Mouse (Mus musculus): ENCODE data around the gene Naglu. TPM values are rescaled to one million over a fixed set of nuclear protein-coding genes. Genes with fewer than 3 reads are reported as not detected.
"Not testable (repeated sequence)": the region's sequence is repeated elsewhere in the genome, so short reads cannot be mapped to it uniquely, and the experiment has no call there.

Naglu gene
- polyA plus RNA-seq, 1 experiment from 2014 or later: 7.0 TPM

- WGBS (ENCODE audit: insufficient replicate concordance): 83% methylated on average over 2 of the region's 2 CpGs
- H3K27ac ChIP-seq: no peak overlapping the region
- no peak overlapping the region for H3K4me2 ChIP-seq
These were observed 45.8 kb downstream of the Naglu start for GRCm38 (mm10) chr11:101115564-101115963.

GRCm38 (mm10) chr11:101118105-101118504 is 48.3 kb downstream of the Naglu start:
- peak overlapping the region; percentile 92 for H3K9ac ChIP-seq
- peak overlapping the region; percentile 94 for H3K27ac ChIP-seq
- H3K4me1 ChIP-seq: peaks cover 48% of the 10 kb centered on the region
- peak overlapping the region; percentile 96 for H3K4me2 ChIP-seq
- no peak for ATAC-seq
- H3K27me3 ChIP-seq (replicated peaks): no peaks in the 10 kb centered on the region
- H3K9me3 ChIP-seq (replicated peaks): peaks cover 4% of the 10 kb centered on the region; the same call in 1 of the 2 replicates
- peak overlapping the region; percentile 83 for H3K4me3 ChIP-seq
- peaks cover 51% of the 10 kb centered on the region for H3K36me3 ChIP-seq
- WGBS (ENCODE audit: insufficient replicate concordance): 19% methylated on average over 4 of the region's 4 CpGs

More at GRCm38 (mm10) chr11:101115564-101115963, 45.8 kb downstream of the Naglu start:
- no peak for ATAC-seq
- Histone ChIP-seq H3K9me3 (replicated peaks) (peaks cover 7% of the 10 kb centered on the region; the same call in 1 of the 2 replicates), H3K36me3 (peaks cover 49% of the 10 kb centered on the region), H3K27me3 (replicated peaks) (no peaks in the 10 kb centered on the region), H3K4me3 (no peak overlapping the region), H3K4me1 (peaks cover 35% of the 10 kb centered on the region), H3K9ac (no peak overlapping the region)

- Histone ChIP-seq H3K4me2 (peak overlapping the region; percentile 96), H3K27ac (peak overlapping the region; percentile 94), H3K27me3 (replicated peaks) (no peaks in the 10 kb centered on the region), H3K9ac (peak overlapping the region; percentile 92), H3K9me3 (replicated peaks) (no peaks in the 10 kb centered on the region), H3K4me3 (peak overlapping the region; percentile 83), H3K4me1 (peaks cover 48% of the 10 kb centered on the region), H3K36me3 (peaks cover 51% of the 10 kb centered on the region)
- under 1% methylated on average over 37 of the region's 39 CpGs for WGBS (ENCODE audit: insufficient replicate concordance)
- peak; percentile 73 for ATAC-seq
These were observed 49.4 kb downstream of the Naglu start for GRCm38 (mm10) chr11:101119131-101119760.

GRCm38 (mm10) chr11:101119761-101120544 is 50.1 kb downstream of the Naglu start, which contains the start of the genes Retreg3 and Tubg1:
Gene Retreg3 (minus strand): TSS chr11:101119893.
Gene Tubg1 (plus strand): TSS chr11:101119938.
- peak within 1 kb of the TSS; percentile 83 for H3K4me3 ChIP-seq
- no peaks in the 10 kb centered on the region for H3K27me3 ChIP-seq (replicated peaks)
- under 1% methylated on average over 61 of the region's 61 CpGs for WGBS (ENCODE audit: insufficient replicate concordance)
- ATAC-seq: peak; percentile 93
- peak within 1 kb of the TSS; percentile 96 for H3K4me2 ChIP-seq
- H3K27ac ChIP-seq: peak within 1 kb of the TSS; percentile 94
- peaks cover 48% of the 10 kb centered on the region for H3K4me1 ChIP-seq
- peaks cover 52% of the 10 kb centered on the region for H3K36me3 ChIP-seq
- peak within 1 kb of the TSS; percentile 92 for H3K9ac ChIP-seq
- no peaks in the 10 kb centered on the region for H3K9me3 ChIP-seq (replicated peaks)

GRCm38 (mm10) chr11:101120545-101121188 is 50.9 kb downstream of the Naglu start:
- ATAC-seq: no peak
- peak overlapping the region; percentile 92 for H3K9ac ChIP-seq
- peak overlapping the region; percentile 96 for H3K4me2 ChIP-seq
- peaks cover 52% of the 10 kb centered on the region for H3K36me3 ChIP-seq
- 23% methylated on average over 19 of the region's 19 CpGs for WGBS (ENCODE audit: insufficient replicate concordance)
- H3K4me3 ChIP-seq: peak overlapping the region; percentile 83
- no peaks in the 10 kb centered on the region for H3K9me3 ChIP-seq (replicated peaks)
- no peaks in the 10 kb centered on the region for H3K27me3 ChIP-seq (replicated peaks)
- H3K27ac ChIP-seq: peak overlapping the region; percentile 94
- H3K4me1 ChIP-seq: peaks cover 42% of the 10 kb centered on the region

- not testable (repeated sequence) for ATAC-seq
- 83% methylated on average over 8 of the region's 8 CpGs for WGBS (ENCODE audit: insufficient replicate concordance)
- peaks cover 54% of the 10 kb centered on the region for H3K36me3 ChIP-seq
These were observed 54.7 kb downstream of the Naglu start for GRCm38 (mm10) chr11:101124494-101124893.

GRCm38 (mm10) chr11:101125008-101125407 is 55.2 kb downstream of the Naglu start:
- not testable (repeated sequence) for H3K9me3 ChIP-seq (replicated peaks); H3K27me3 ChIP-seq (replicated peaks); H3K9ac ChIP-seq; H3K4me2 ChIP-seq; H3K4me3 ChIP-seq; H3K27ac ChIP-seq; ATAC-seq
- Histone ChIP-seq H3K36me3 (peaks cover 54% of the 10 kb centered on the region), H3K4me1 (peaks cover 17% of the 10 kb centered on the region)
- 82% methylated on average over 9 of the region's 9 CpGs for WGBS (ENCODE audit: insufficient replicate concordance)

More at GRCm38 (mm10) chr11:101124494-101124893, 54.7 kb downstream of the Naglu start:
- not testable (repeated sequence) for H3K27me3 ChIP-seq (replicated peaks); H3K9me3 ChIP-seq (replicated peaks); H3K4me3 ChIP-seq; H3K27ac ChIP-seq; H3K9ac ChIP-seq; H3K4me2 ChIP-seq
- H3K4me1 ChIP-seq: peaks cover 15% of the 10 kb centered on the region

- Histone ChIP-seq H3K4me2 (no peak overlapping the region), H3K36me3 (peaks cover 51% of the 10 kb centered on the region), H3K27ac (no peak overlapping the region), H3K4me1 (peaks cover 18% of the 10 kb centered on the region), H3K9ac (no peak overlapping the region), H3K27me3 (replicated peaks) (peaks cover 7% of the 10 kb centered on the region; the same call in 1 of the 2 replicates), H3K9me3 (replicated peaks) (0 out of 2 replicates have a peak, but pooled peaks cover 5% of the 10 kb centered on the region), H3K4me3 (no peak overlapping the region)
- WGBS (ENCODE audit: insufficient replicate concordance): 67% methylated on average over 1 of the region's 1 CpGs
- no peak for ATAC-seq
These were observed 57.3 kb downstream of the Naglu start for GRCm38 (mm10) chr11:101127075-101127474.

Small RNAs within 50 kb of the gene (microRNA-seq; reads per million reads assigned to microRNA genes)
- 3.2 reads per million for gene Mir6928

Other genes starting within 250 kb of the Naglu start
- gene Stat5b, start 219.3 kb upstream of the Naglu start, polyA plus RNA-seq (2016; fragmentation: Nextera tagmentation; extraction: Ambion mirVana): 31.6 and 33.7 TPM in 2 replicates
- gene Stat5a, start 210.7 kb upstream of the Naglu start, polyA plus RNA-seq (2016; fragmentation: Nextera tagmentation; extraction: Ambion mirVana): 16.0 and 17.7 TPM in 2 replicates
- gene Stat3, start 130.5 kb upstream of the Naglu start, polyA plus RNA-seq (2016; fragmentation: Nextera tagmentation; extraction: Ambion mirVana): 37.3 and 40.1 TPM in 2 replicates
- gene Cavin1, start 99.1 kb upstream of the Naglu start, polyA plus RNA-seq (2016; fragmentation: Nextera tagmentation; extraction: Ambion mirVana): 28.9 and 30.0 TPM in 2 replicates
- gene Atp6v0a1, start 60.6 kb upstream of the Naglu start, polyA plus RNA-seq (2016; fragmentation: Nextera tagmentation; extraction: Ambion mirVana): 56.5 and 57.6 TPM in 2 replicates
- gene Hsd17b1, start 8.4 kb downstream of the Naglu start, polyA plus RNA-seq (2016; fragmentation: Nextera tagmentation; extraction: Ambion mirVana): 0.08 TPM in 1 of 2 replicates, not detected in the other
- gene Coasy, start 12.6 kb downstream of the Naglu start, polyA plus RNA-seq (2016; fragmentation: Nextera tagmentation; extraction: Ambion mirVana): 26.4 and 28.5 TPM in 2 replicates
- 34.9 and 35.7 TPM in 2 replicates for gene Mlx, start 17.3 kb downstream of the Naglu start, polyA plus RNA-seq (2016; fragmentation: Nextera tagmentation; extraction: Ambion mirVana)
- 28.2 and 28.3 TPM in 2 replicates for gene Psmc3ip, start 25.4 kb downstream of the Naglu start, polyA plus RNA-seq (2016; fragmentation: Nextera tagmentation; extraction: Ambion mirVana)
- 12.7 and 13.0 TPM in 2 replicates for gene Retreg3, start 49.9 kb downstream of the Naglu start, polyA plus RNA-seq (2016; fragmentation: Nextera tagmentation; extraction: Ambion mirVana)
- 55.2 and 59.6 TPM in 2 replicates for gene Tubg1, start 49.9 kb downstream of the Naglu start, polyA plus RNA-seq (2016; fragmentation: Nextera tagmentation; extraction: Ambion mirVana)
- gene Tubg2, start 85.9 kb downstream of the Naglu start, polyA plus RNA-seq (2016; fragmentation: Nextera tagmentation; extraction: Ambion mirVana): 0.57 and 0.62 TPM in 2 replicates
- 0.17 and 0.26 TPM in 2 replicates for gene Cntnap1, start 100.5 kb downstream of the Naglu start, polyA plus RNA-seq (2016; fragmentation: Nextera tagmentation; extraction: Ambion mirVana)
- 2.7 and 2.8 TPM in 2 replicates for gene Plekhh3, start 101.3 kb downstream of the Naglu start, polyA plus RNA-seq (2016; fragmentation: Nextera tagmentation; extraction: Ambion mirVana)
- 0.07 TPM in 1 of 2 replicates, not detected in the other for gene Ccr10, start 105.4 kb downstream of the Naglu start, polyA plus RNA-seq (2016; fragmentation: Nextera tagmentation; extraction: Ambion mirVana)
- gene Ezh1, start 156.5 kb downstream of the Naglu start, polyA plus RNA-seq (2016; fragmentation: Nextera tagmentation; extraction: Ambion mirVana): 9.8 and 10.3 TPM in 2 replicates
- gene Ramp2, start 176.0 kb downstream of the Naglu start, polyA plus RNA-seq (2016; fragmentation: Nextera tagmentation; extraction: Ambion mirVana): 32.6 and 33.5 TPM in 2 replicates
- 106 TPM in 2 replicates for gene Vps25, start 183.7 kb downstream of the Naglu start, polyA plus RNA-seq (2016; fragmentation: Nextera tagmentation; extraction: Ambion mirVana)
- 11.3 and 12.3 TPM in 2 replicates for gene Wnk4, start 190.6 kb downstream of the Naglu start, polyA plus RNA-seq (2016; fragmentation: Nextera tagmentation; extraction: Ambion mirVana)
- gene Cntd1, start 209.0 kb downstream of the Naglu start, polyA plus RNA-seq (2016; fragmentation: Nextera tagmentation; extraction: Ambion mirVana): 0.74 and 1.3 TPM in 2 replicates
- 144 and 150 TPM in 2 replicates for gene Coa3, start 209.1 kb downstream of the Naglu start, polyA plus RNA-seq (2016; fragmentation: Nextera tagmentation; extraction: Ambion mirVana)
- 115 and 119 TPM in 2 replicates for gene Becn1, start 232.3 kb downstream of the Naglu start, polyA plus RNA-seq (2016; fragmentation: Nextera tagmentation; extraction: Ambion mirVana)
- 263 and 273 TPM in 2 replicates for gene Psme3, start 246.2 kb downstream of the Naglu start, polyA plus RNA-seq (2016; fragmentation: Nextera tagmentation; extraction: Ambion mirVana)

Data from liver, embryonic 12.5 days (tissue).